In genomic region chr4:108779763-108780056, GRCm38 (mm10) we compare ENCODE assay signal across 8 mouse cellular contexts. TPM values are rescaled to one million over a fixed set of nuclear protein-coding genes. Genes with fewer than 3 reads are reported as not detected.
A peak's percentile ranks its signal among the peaks of the same experiment; 100 is the strongest.
DNase-seq lines count a peak whose midpoint lies in the region; ATAC-seq and TF ChIP-seq lines count a peak whose summit lies in the region.

No protein-coding gene starts in this region.

- H3K4me3 ChIP-seq in lung, embryonic 14.5 days (ENCODE audit: low read depth, low read length) = peak overlapping the region; percentile 85
- H3K4me3 ChIP-seq in embryonic facial prominence, embryonic 11.5 days (ENCODE audit: low read depth, low read length) = peak overlapping the region; percentile 90
- H3K4me3 ChIP-seq in intestine, embryonic 16.5 days (ENCODE audit: low read length) = peak overlapping the region; percentile 85
- peak overlapping the region; percentile 80 for H3K4me3 ChIP-seq in neural tube, embryonic 13.5 days

- no peak for DNase-seq in lung, embryonic 14.5 days
- no peak for DNase-seq in lung, postnatal 10 days
- no peak for DNase-seq in embryonic facial prominence, embryonic 11.5 days (ENCODE audit: low spot score)
- DNase-seq in left cerebral cortex, adult 9 months (ENCODE audit: low spot score in 2 of 2) = no peak
- DNase-seq in cerebellum, postnatal 25 days = no peak

- no peaks in the 10 kb centered on the region for H3K9me3 ChIP-seq in lung, embryonic 14.5 days (ENCODE audit: low read depth, low read length)
- H3K9me3 ChIP-seq in embryonic facial prominence, embryonic 11.5 days (replicated peaks; ENCODE audit: control insufficient read depth, low read length) = no peaks in the 10 kb centered on the region
- H3K9me3 ChIP-seq in intestine, embryonic 16.5 days (ENCODE audit: control insufficient read depth, low read length) = no peaks in the 10 kb centered on the region
- no peaks in the 10 kb centered on the region for H3K9me3 ChIP-seq in neural tube, embryonic 13.5 days

- peak overlapping the region; percentile 99 for H3K9ac ChIP-seq in lung, embryonic 14.5 days
- peak overlapping the region; percentile 99 for H3K9ac ChIP-seq in embryonic facial prominence, embryonic 11.5 days (replicated peaks; ENCODE audit: low read length)
- H3K9ac ChIP-seq in intestine, embryonic 16.5 days (ENCODE audit: low read depth, low read length) = peak overlapping the region; percentile 95
- peak overlapping the region; percentile 95 for H3K9ac ChIP-seq in neural tube, embryonic 13.5 days

- H3K27me3 ChIP-seq in lung, embryonic 14.5 days (ENCODE audit: insufficient read depth, low read length) = no peaks in the 10 kb centered on the region
- H3K27me3 ChIP-seq in embryonic facial prominence, embryonic 11.5 days (ENCODE audit: control insufficient read depth, insufficient read depth, low read length) = no peaks in the 10 kb centered on the region
- H3K27me3 ChIP-seq in intestine, embryonic 16.5 days (replicated peaks; ENCODE audit: control insufficient read depth, insufficient read depth, low read length) = no peaks in the 10 kb centered on the region
- no peaks in the 10 kb centered on the region for H3K27me3 ChIP-seq in neural tube, embryonic 13.5 days

- H3K4me2 ChIP-seq in lung, embryonic 14.5 days = peak overlapping the region; percentile 75
- peak overlapping the region; percentile 76 for H3K4me2 ChIP-seq in embryonic facial prominence, embryonic 11.5 days (ENCODE audit: low read depth, low read length)
- peak overlapping the region; percentile 59 for H3K4me2 ChIP-seq in intestine, embryonic 16.5 days (ENCODE audit: low read depth, low read length)
- H3K4me2 ChIP-seq in neural tube, embryonic 13.5 days = peak overlapping the region; percentile 72

- H3K4me1 ChIP-seq in lung, embryonic 14.5 days (ENCODE audit: insufficient read depth) = no peaks in the 10 kb centered on the region
- no peaks in the 10 kb centered on the region for H3K4me1 ChIP-seq in embryonic facial prominence, embryonic 11.5 days (ENCODE audit: control insufficient read depth, insufficient read depth, low read length)
- H3K4me1 ChIP-seq in intestine, embryonic 16.5 days (ENCODE audit: control insufficient read depth, insufficient read depth, low read length) = no peaks in the 10 kb centered on the region
- H3K4me1 ChIP-seq in neural tube, embryonic 13.5 days (replicated peaks) = peaks cover 12% of the 10 kb centered on the region

- no peak for TF ChIP-seq CTCF in lung, embryonic 14.5 days (IDR thresholded peaks at IDR 0.05; ENCODE audit: low read depth)

- no peak for ATAC-seq in lung, embryonic 14.5 days (ENCODE audit: insufficient read depth)
- peak; percentile 67 for ATAC-seq in embryonic facial prominence, embryonic 11.5 days (replicated peaks; ENCODE audit: insufficient number of reproducible peaks, low FRiP score, low TSS enrichment, low read depth)
- no peak for ATAC-seq in intestine, embryonic 16.5 days
- ATAC-seq in neural tube, embryonic 13.5 days (ENCODE audit: low read depth) = no peak
- no peak for ATAC-seq in megakaryocyte progenitor cell, adult 5-6 weeks (replicated peaks; ENCODE audit: poor library complexity)

- WGBS in lung, embryonic 14.5 days = 0% methylated on average over 7 of the region's 7 CpGs
- WGBS in embryonic facial prominence, embryonic 11.5 days = 0% methylated on average over 7 of the region's 7 CpGs
- WGBS in intestine, embryonic 16.5 days = 2% methylated on average over 7 of the region's 7 CpGs
- under 1% methylated on average over 7 of the region's 7 CpGs for WGBS in neural tube, embryonic 13.5 days

- H3K27ac ChIP-seq in lung, embryonic 14.5 days (ENCODE audit: low read depth) = peak overlapping the region; percentile 99
- peak overlapping the region; percentile 87 for H3K27ac ChIP-seq in embryonic facial prominence, embryonic 11.5 days (replicated peaks; ENCODE audit: low read depth, low read length)
- peak overlapping the region; percentile 95 for H3K27ac ChIP-seq in intestine, embryonic 16.5 days (ENCODE audit: low read length)
- H3K27ac ChIP-seq in neural tube, embryonic 13.5 days (replicated peaks) = peak overlapping the region; percentile 98

- H3K36me3 ChIP-seq in lung, embryonic 14.5 days (ENCODE audit: insufficient read depth) = no peaks in the 10 kb centered on the region
- H3K36me3 ChIP-seq in embryonic facial prominence, embryonic 11.5 days (replicated peaks; ENCODE audit: control insufficient read depth, insufficient read depth, low read depth, low read length) = no peaks in the 10 kb centered on the region
- H3K36me3 ChIP-seq in intestine, embryonic 16.5 days (ENCODE audit: control insufficient read depth, insufficient read depth, low read length) = no peaks in the 10 kb centered on the region
- H3K36me3 ChIP-seq in neural tube, embryonic 13.5 days = no peaks in the 10 kb centered on the region

RNA-seq across cellular contexts. Expression of gene Zfyve9, which starts 0.9 kb away (rescaled TPM):
- 5.2 and 5.5 TPM in 2 replicates for polyA plus RNA-seq in lung, embryonic 14.5 days (2014; fragmentation: Nextera tagmentation; extraction: Ambion mirVana)
- polyA plus RNA-seq in embryonic facial prominence, embryonic 11.5 days (2014; fragmentation: Nextera tagmentation; extraction: Ambion mirVana) = 3.7 and 3.8 TPM in 2 replicates
- polyA plus RNA-seq in intestine, embryonic 16.5 days (2015; fragmentation: Nextera tagmentation; extraction: Ambion mirVana) = 3.1 and 3.6 TPM in 2 replicates
- polyA plus RNA-seq in neural tube, embryonic 13.5 days (2015; fragmentation: Nextera tagmentation; extraction: Ambion mirVana) = 5.1 and 6.3 TPM in 2 replicates
- 0.15 and 0.90 TPM in 2 replicates for total RNA-seq in megakaryocyte progenitor cell, adult 5-6 weeks (2015)
- total RNA-seq in megakaryocyte progenitor cell, adult 5-6 weeks (2017) = 0.33 and 0.41 TPM in 2 replicates

RNA-seq across cellular contexts. Expression of gene Btf3l4, which starts 53.7 kb away (rescaled TPM):
- 167 and 176 TPM in 2 replicates for polyA plus RNA-seq in lung, embryonic 14.5 days (2014; fragmentation: Nextera tagmentation; extraction: Ambion mirVana)
- polyA plus RNA-seq in embryonic facial prominence, embryonic 11.5 days (2014; fragmentation: Nextera tagmentation; extraction: Ambion mirVana) = 253 and 305 TPM in 2 replicates
- polyA plus RNA-seq in intestine, embryonic 16.5 days (2015; fragmentation: Nextera tagmentation; extraction: Ambion mirVana) = 113 and 115 TPM in 2 replicates
- polyA plus RNA-seq in neural tube, embryonic 13.5 days (2015; fragmentation: Nextera tagmentation; extraction: Ambion mirVana) = 197 and 213 TPM in 2 replicates
- 92.8 and 111 TPM in 2 replicates for total RNA-seq in megakaryocyte progenitor cell, adult 5-6 weeks (2015)
- total RNA-seq in megakaryocyte progenitor cell, adult 5-6 weeks (2017) = 68.1 and 77.3 TPM in 2 replicates

RNA-seq across cellular contexts. Expression of gene Txndc12, which starts 54.7 kb away (rescaled TPM):
- polyA plus RNA-seq in lung, embryonic 14.5 days (2014; fragmentation: Nextera tagmentation; extraction: Ambion mirVana) = 129 and 131 TPM in 2 replicates
- polyA plus RNA-seq in embryonic facial prominence, embryonic 11.5 days (2014; fragmentation: Nextera tagmentation; extraction: Ambion mirVana) = 120 and 130 TPM in 2 replicates
- polyA plus RNA-seq in intestine, embryonic 16.5 days (2015; fragmentation: Nextera tagmentation; extraction: Ambion mirVana) = 81.9 and 91.0 TPM in 2 replicates
- polyA plus RNA-seq in neural tube, embryonic 13.5 days (2015; fragmentation: Nextera tagmentation; extraction: Ambion mirVana) = 78.3 and 79.2 TPM in 2 replicates
- 74.7 and 75.3 TPM in 2 replicates for total RNA-seq in megakaryocyte progenitor cell, adult 5-6 weeks (2015)
- total RNA-seq in megakaryocyte progenitor cell, adult 5-6 weeks (2017) = 87.4 and 88.7 TPM in 2 replicates
